Comparison of ENCODE assay signal across 9 mouse cellular contexts in genomic region chr16:95196622-95197021, GRCm38 (mm10).
DNase-seq lines count a peak whose midpoint lies in the region; ATAC-seq lines count a peak whose summit lies in the region.
"Had no signal": no experiment of that assay in that cellular context is flagged by ENCODE, and none has a peak within 500 bp of the region (broad histone marks: within the 10 kb centered on the region; RNA-seq: fewer than 3 reads in every experiment).

No protein-coding gene starts in this region.

- no peak overlapping the region for H3K27ac ChIP-seq in hindbrain, embryonic 14.5 days
- H3K27ac ChIP-seq in hindbrain, embryonic 16.5 days (ENCODE audit: low read depth, low read length) = no peak overlapping the region
- H3K27ac ChIP-seq in limb, embryonic 11.5 days (replicated peaks; ENCODE audit: low read depth, low read length) = no peak overlapping the region
- H3K27ac ChIP-seq: embryonic facial prominence, embryonic 13.5 days had no signal

- ATAC-seq in hindbrain, embryonic 14.5 days (ENCODE audit: low FRiP score) = no peak
- no peak for ATAC-seq in hindbrain, embryonic 16.5 days
- no peak for ATAC-seq in limb, embryonic 11.5 days (ENCODE audit: insufficient number of reproducible peaks, low FRiP score, low TSS enrichment, low read depth)

- H3K9me3 ChIP-seq in hindbrain, embryonic 14.5 days (ENCODE audit: control insufficient read depth, low read length) = no peaks in the 10 kb centered on the region
- H3K9me3 ChIP-seq in hindbrain, embryonic 16.5 days (ENCODE audit: control insufficient read depth, low read length) = no peaks in the 10 kb centered on the region
- no peaks in the 10 kb centered on the region for H3K9me3 ChIP-seq in limb, embryonic 11.5 days (ENCODE audit: control insufficient read depth, low read length)
- H3K9me3 ChIP-seq: embryonic facial prominence, embryonic 13.5 days had no signal

- no peak overlapping the region for H3K4me2 ChIP-seq in hindbrain, embryonic 14.5 days (replicated peaks)
- H3K4me2 ChIP-seq in hindbrain, embryonic 16.5 days (ENCODE audit: low read length) = no peak overlapping the region
- H3K4me2 ChIP-seq in limb, embryonic 11.5 days (ENCODE audit: low read depth, severe bottlenecking) = no peak overlapping the region
- H3K4me2 ChIP-seq: embryonic facial prominence, embryonic 13.5 days had no signal

- WGBS in hindbrain, embryonic 14.5 days = 0% methylated on average over 1 of the region's 1 CpGs
- 0% methylated on average over 1 of the region's 1 CpGs for WGBS in hindbrain, embryonic 16.5 days
- WGBS in limb, embryonic 11.5 days = 0% methylated on average over 1 of the region's 1 CpGs

- H3K4me3 ChIP-seq in hindbrain, embryonic 14.5 days (replicated peaks; ENCODE audit: low read length) = no peak overlapping the region
- no peak overlapping the region for H3K4me3 ChIP-seq in hindbrain, embryonic 16.5 days (ENCODE audit: low read length)
- no peak overlapping the region for H3K4me3 ChIP-seq in limb, embryonic 11.5 days (ENCODE audit: low read depth, low read length)
- H3K4me3 ChIP-seq: embryonic facial prominence, embryonic 13.5 days had no signal

- peak; percentile 59 for DNase-seq in hindbrain, embryonic 14.5 days (ENCODE audit: low spot score)
- DNase-seq in adrenal gland, postnatal 14 days = peak; percentile 91
- peak; percentile 74 for DNase-seq in embryo, embryonic 9.5 days (ENCODE audit: extremely low spot score)
- peak; percentile 81 for DNase-seq in induced T-regulatory cell, adult 2 months (ENCODE audit: low read depth)
- peak; percentile 90 for DNase-seq in limb, embryonic 11.5 days (ENCODE audit: low spot score)
- peak; percentile 76 for DNase-seq in retina, embryonic 14.5 days (ENCODE audit: low spot score)
- peak; percentile 83 for DNase-seq in thymus, postnatal 14 days

- H3K9ac ChIP-seq in hindbrain, embryonic 14.5 days = no peak overlapping the region
- H3K9ac ChIP-seq in hindbrain, embryonic 16.5 days (ENCODE audit: low read depth, low read length) = no peak overlapping the region
- no peak overlapping the region for H3K9ac ChIP-seq in limb, embryonic 11.5 days (ENCODE audit: low read length)
- H3K9ac ChIP-seq: embryonic facial prominence, embryonic 13.5 days had no signal

- H3K36me3 ChIP-seq in hindbrain, embryonic 14.5 days (replicated peaks; ENCODE audit: control insufficient read depth, insufficient read depth) = no peaks in the 10 kb centered on the region
- H3K36me3 ChIP-seq in hindbrain, embryonic 16.5 days (ENCODE audit: control insufficient read depth, insufficient read depth, low read length) = no peaks in the 10 kb centered on the region
- no peaks in the 10 kb centered on the region for H3K36me3 ChIP-seq in limb, embryonic 11.5 days (ENCODE audit: control insufficient read depth, insufficient read depth, low read length)
- H3K36me3 ChIP-seq: embryonic facial prominence, embryonic 13.5 days had no signal

- H3K27me3 ChIP-seq in hindbrain, embryonic 14.5 days (ENCODE audit: control insufficient read depth, insufficient read depth, low read length) = no peaks in the 10 kb centered on the region
- no peaks in the 10 kb centered on the region for H3K27me3 ChIP-seq in hindbrain, embryonic 16.5 days (replicated peaks; ENCODE audit: control insufficient read depth, insufficient read depth, low read length)
- H3K27me3 ChIP-seq in limb, embryonic 11.5 days (ENCODE audit: control insufficient read depth, insufficient read depth, low read length) = no peaks in the 10 kb centered on the region

- H3K4me1 ChIP-seq in hindbrain, embryonic 14.5 days (replicated peaks; ENCODE audit: control insufficient read depth, insufficient read depth, low read length) = no peaks in the 10 kb centered on the region
- H3K4me1 ChIP-seq in hindbrain, embryonic 16.5 days (ENCODE audit: control insufficient read depth, insufficient read depth, low read depth, low read length) = no peaks in the 10 kb centered on the region; the same call in 1 of the 2 replicates
- H3K4me1 ChIP-seq in limb, embryonic 11.5 days (ENCODE audit: control insufficient read depth, insufficient read depth, low read length) = no peaks in the 10 kb centered on the region
- H3K4me1 ChIP-seq: embryonic facial prominence, embryonic 13.5 days had no signal
